Mouse (Mus musculus): ENCODE results near the gene Smyd3.

- TF ChIP-seq CTCF (IDR thresholded peaks at IDR 0.05; ENCODE audit: insufficient read depth, low read depth, low read length) (no peak), POLR2A (IDR thresholded peaks at IDR 0.05; ENCODE audit: insufficient read depth, low read depth, low read length) (no peak)
These were observed 74.4 kb downstream of the Smyd3 start for GRCm38 (mm10) chr1:179443423-179443822.

Measured in olfactory bulb, adult 2 months (tissue).